Mouse (Mus musculus): ENCODE data around the gene Slc16a5.

DNA sequence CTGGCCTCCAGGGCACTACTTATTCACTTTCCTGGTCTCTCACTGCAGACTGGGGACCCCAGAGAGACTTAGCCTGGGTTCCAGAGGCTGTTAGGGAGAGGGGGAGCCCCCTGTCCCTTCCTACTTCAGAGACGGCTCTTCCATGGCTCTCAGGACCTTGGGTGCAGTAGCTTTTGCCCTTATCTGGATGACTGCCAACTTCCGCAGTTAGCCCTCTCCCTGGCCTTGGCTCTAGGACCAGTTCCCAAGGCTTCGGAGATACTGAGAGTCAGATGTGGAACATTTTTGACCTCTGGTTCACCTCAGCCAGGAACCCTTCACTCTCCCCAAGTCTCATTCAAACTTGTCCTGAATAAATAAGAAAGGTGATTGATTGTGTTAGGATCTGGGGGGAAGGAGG, 15.4 kb upstream of the Slc16a5 start:
- no peak for TF ChIP-seq POLR2A (IDR thresholded peaks at IDR 0.05; ENCODE audit: low read depth, low read length)
- no peak for TF ChIP-seq CTCF (IDR thresholded peaks at IDR 0.05; ENCODE audit: extremely low read depth, insufficient read depth, insufficient read length, insufficient replicate concordance)

Data from spleen, adult 2 months (tissue).